Mouse (Mus musculus): ENCODE measurements around the gene 1110017D15Rik. TPM values are rescaled to one million over a fixed set of nuclear protein-coding genes. Genes with fewer than 3 reads are reported as not detected.

Gene 1110017D15Rik
- not detected for total RNA-seq (2023)

DNA sequence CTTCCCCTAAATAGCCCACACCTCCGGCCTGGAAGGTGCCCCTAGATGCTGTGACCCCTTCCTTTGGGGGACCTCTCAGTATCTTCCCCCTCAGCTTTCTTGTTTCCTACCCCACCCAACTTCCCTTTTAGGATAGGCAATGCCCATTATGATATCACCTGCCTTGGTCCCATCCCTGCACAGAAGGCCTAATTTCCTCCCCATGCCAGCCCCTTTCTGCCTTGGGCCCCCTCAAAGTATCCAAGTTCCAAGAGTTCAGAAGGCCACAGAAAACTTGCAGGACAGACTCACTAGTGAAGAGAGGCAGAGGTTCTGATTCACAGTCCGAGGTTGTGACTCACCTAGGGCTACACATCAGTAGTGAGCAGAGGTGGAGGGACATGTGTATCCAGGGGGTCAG lies at the start of gene 1110017D15Rik:
Gene 1110017D15Rik (minus strand): TSS at position 101 of the 400 bp plus-strand sequence.

GRCm38 (mm10) chr4:41502986-41503412 lies 14.1 kb downstream of the 1110017D15Rik start, which contains the start of gene AI464131:
TSS of gene AI464131 (minus strand) at chr4:41503076.

DNA sequence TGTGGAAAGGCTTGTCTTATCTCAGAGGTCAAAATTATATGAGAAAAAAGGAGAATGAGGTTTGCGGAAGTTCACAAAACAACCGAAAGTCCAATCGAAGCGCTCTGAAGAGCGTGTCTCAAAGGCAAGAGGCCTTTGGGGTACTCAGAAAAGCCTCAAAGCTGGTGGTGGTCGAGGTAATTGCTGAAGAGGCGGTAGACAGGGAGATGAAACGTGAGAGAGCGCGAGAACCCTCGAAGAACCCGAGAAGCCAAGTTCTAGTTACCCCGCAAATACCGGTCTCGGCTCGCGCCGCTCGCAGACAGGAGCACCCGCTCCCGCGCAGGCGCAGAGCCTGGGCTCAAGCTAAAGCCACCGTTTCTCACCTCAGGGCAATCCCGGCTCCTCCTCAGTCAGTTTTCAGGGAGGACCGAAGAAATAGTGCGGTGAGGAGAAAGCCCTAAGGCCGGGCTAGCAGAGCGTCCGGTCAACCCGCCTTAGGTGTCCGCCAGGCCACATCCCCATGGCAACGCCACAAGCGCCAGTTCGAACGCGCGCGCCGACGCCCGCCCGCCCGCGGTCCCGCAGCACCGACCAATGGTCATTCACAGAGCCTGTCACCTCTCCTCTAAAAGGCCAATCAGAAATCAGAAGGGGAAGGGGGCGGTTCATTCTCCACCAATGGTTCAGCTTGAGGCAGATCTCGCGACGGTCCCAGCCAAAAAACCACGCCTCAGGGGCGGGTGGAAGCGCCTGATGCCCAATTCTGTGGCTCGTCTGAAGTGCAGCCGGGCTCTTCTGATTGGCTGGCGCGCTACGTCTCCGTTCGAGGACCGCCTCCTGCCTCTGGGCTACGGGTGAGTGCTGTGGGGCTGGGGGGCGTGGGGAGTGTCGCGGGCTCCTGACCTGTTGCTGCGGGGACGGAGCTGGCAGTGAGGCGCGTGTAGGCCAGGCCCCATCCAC lies 52.5 kb downstream of the 1110017D15Rik start, which contains the start of the genes Kif24 and Nudt2:
Gene Kif24 (minus strand): TSS at position 543 of the 942 bp plus-strand sequence.
Gene Nudt2 (plus strand): TSS at position 807 of the 942 bp plus-strand sequence.

Other genes starting within 250 kb of the 1110017D15Rik start
- gene Ubap2, start 242.2 kb downstream of the 1110017D15Rik start, total RNA-seq (2023) = 10 to 100 TPM; 33.3 to 36.1 TPM
- 10 to 100 TPM; 69.8 to 77.3 TPM for gene Dcaf12, start 202.4 kb downstream of the 1110017D15Rik start, total RNA-seq (2023)
- 10 to 100 TPM; 50.5 to 73.9 TPM for gene Ubap1, start 168.3 kb downstream of the 1110017D15Rik start, total RNA-seq (2023)
- 10 to 100 TPM in 1 of 2 experiments, 1 to 10 TPM in 1; 9.7 to 11.7 TPM for gene Kif24, start 52.4 kb downstream of the 1110017D15Rik start, total RNA-seq (2023)
- 1 to 10 TPM; 4.0 to 4.9 TPM for gene Nudt2, start 52.2 kb downstream of the 1110017D15Rik start, total RNA-seq (2023)
- under 1 TPM in 1 of 2 experiments, not detected in 1; 0.13 TPM for gene AI464131, start 14.3 kb downstream of the 1110017D15Rik start, total RNA-seq (2023)
- 10 to 100 TPM; 17.3 to 21.2 TPM for gene Fam219a, start 52.2 kb upstream of the 1110017D15Rik start, total RNA-seq (2023)
- not detected for gene Dnaic1, start 52.4 kb upstream of the 1110017D15Rik start, total RNA-seq (2023)
- gene Enho, start 123.0 kb upstream of the 1110017D15Rik start, total RNA-seq (2023) = not detected
- gene Cntfr, start 179.8 kb upstream of the 1110017D15Rik start, total RNA-seq (2023) = not detected
- gene Il11ra1, start 182.7 kb upstream of the 1110017D15Rik start, total RNA-seq (2023) = 10 to 100 TPM in 1 of 2 experiments, 1 to 10 TPM in 1; 5.9 to 10.2 TPM
- gene Rpp25l, start 196.2 kb upstream of the 1110017D15Rik start, total RNA-seq (2023) = 10 to 100 TPM; 16.5 to 18.3 TPM
- gene Dctn3, start 205.8 kb upstream of the 1110017D15Rik start, total RNA-seq (2023) = 10 to 100 TPM; 63.4 to 85.0 TPM
- gene Arid3c, start 213.8 kb upstream of the 1110017D15Rik start, total RNA-seq (2023) = under 1 TPM in 1 of 2 experiments, not detected in 1; 0.31 TPM
- gene Galt, start 237.9 kb upstream of the 1110017D15Rik start, total RNA-seq (2023) = 10 to 100 TPM; 22.7 to 27.3 TPM
- 10 to 100 TPM; 17.9 to 18.5 TPM for gene Sigmar1, start 238.8 kb upstream of the 1110017D15Rik start, total RNA-seq (2023)

All from neutrophil, adult 83 days (primary cell).